Mouse (Mus musculus): ENCODE measurements around the gene Il21r.

- TF ChIP-seq POLR2A (IDR thresholded peaks at IDR 0.05; ENCODE audit: low read depth, low read length) = no peak
- no peak for TF ChIP-seq CTCF (IDR thresholded peaks at IDR 0.05; ENCODE audit: borderline replicate concordance, insufficient read depth, low read length)
Measured at GRCm38 (mm10) chr7:125579545-125580219, 23.5 kb upstream of the Il21r start.

Measured in embryonic fibroblast, embryonic 13.5 days (primary cell).